Mouse (Mus musculus) kidney, adult 9 months (tissue): ENCODE results near the gene AW551984.

Experiments used
- DNase-seq: peaks from one replicate; pipeline ENCODE4 v3.0.0; 2022

Gene AW551984

GRCm38 (mm10) chr9:39603999-39604453, at the start of gene AW551984:
AW551984 (minus strand) TSS chr9:39604403.
- DNase-seq = no peak

- DNase-seq = no peak
Measured at GRCm38 (mm10) chr9:39647382-39647781, 43.2 kb upstream of the AW551984 start.

- DNase-seq = no peak
Measured at GRCm38 (mm10) chr9:39644785-39645184, 40.6 kb upstream of the AW551984 start, which contains the start of gene Olfr961. Olfr961 (plus strand) TSS chr9:39645085.

- DNase-seq = no peak
Measured at GRCm38 (mm10) chr9:39633913-39634594, 29.9 kb upstream of the AW551984 start.

- DNase-seq = no peak
Measured at GRCm38 (mm10) chr9:39629069-39629468, 24.9 kb upstream of the AW551984 start.

GRCm38 (mm10) chr9:39624711-39625110, 20.5 kb upstream of the AW551984 start:
- DNase-seq = no peak

DNA sequence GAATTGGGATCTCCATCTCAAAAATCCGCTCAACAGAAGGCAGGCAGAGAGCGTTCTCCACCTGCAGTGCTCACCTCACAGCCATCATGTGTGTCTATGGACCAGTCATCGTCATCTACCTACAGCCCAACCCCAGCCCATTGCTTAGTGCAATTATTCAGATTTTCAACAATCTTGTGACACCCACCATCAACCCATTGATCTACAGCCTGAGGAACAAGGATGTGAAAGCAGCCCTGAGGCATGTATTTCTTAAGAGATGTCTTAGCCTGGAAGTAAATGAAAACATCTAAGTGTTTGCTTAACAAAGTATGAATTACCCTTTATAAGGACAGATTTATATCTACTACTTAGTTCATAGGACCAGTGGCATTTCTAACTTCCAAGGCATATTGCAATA, 19.6 kb upstream of the AW551984 start:
- DNase-seq = no peak

DNA sequence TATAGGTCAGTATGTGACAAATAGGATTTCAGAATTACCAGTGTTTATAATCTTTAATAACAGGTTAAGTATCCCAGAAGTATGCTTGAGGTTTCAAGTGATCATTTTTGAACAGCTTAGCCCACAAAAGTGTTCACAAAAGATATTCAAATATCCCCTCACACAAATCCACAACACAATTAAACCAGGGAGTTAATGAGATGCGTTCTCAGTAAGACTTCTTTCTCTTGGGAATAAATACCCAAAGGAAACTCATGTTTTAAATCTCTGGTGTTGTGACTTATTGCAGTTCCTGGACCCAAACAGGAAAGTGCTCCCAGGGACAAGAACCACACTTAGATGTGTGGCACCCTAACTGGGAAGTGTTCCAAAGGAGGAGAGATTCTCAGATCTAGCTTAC, 16.9 kb upstream of the AW551984 start, which contains the start of gene Olfr960:
Gene Olfr960 (plus strand): TSS at position 301 of the 400 bp plus-strand sequence.
- DNase-seq = no peak

- DNase-seq = no peak
Measured at GRCm38 (mm10) chr9:39611953-39612352, 7.8 kb upstream of the AW551984 start.

DNA sequence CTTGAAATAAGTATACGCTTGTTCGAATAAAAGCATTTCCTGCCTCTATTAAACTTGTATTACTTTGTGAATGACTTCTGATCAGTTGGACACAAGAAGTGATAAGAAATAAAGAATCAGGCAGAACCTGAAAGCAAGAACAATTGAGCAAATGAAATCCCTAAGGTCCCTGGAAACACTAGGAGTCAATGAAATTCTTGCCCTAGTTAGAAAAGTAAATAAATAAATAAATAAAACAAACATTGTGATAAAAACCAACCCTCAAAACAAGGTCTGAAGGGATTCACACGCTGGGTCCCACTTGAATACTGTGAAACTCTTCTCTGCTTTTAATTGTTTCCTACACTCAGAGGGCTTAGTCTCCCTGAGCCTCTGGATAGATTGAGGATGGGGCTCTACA, 6.2 kb upstream of the AW551984 start, which contains the start of gene Olfr148:
Gene Olfr148 (plus strand): TSS at position 301 of the 400 bp plus-strand sequence.
- DNase-seq = no peak

- DNase-seq = no peak
Measured at GRCm38 (mm10) chr9:39608497-39608896, 4.3 kb upstream of the AW551984 start.

DNA sequence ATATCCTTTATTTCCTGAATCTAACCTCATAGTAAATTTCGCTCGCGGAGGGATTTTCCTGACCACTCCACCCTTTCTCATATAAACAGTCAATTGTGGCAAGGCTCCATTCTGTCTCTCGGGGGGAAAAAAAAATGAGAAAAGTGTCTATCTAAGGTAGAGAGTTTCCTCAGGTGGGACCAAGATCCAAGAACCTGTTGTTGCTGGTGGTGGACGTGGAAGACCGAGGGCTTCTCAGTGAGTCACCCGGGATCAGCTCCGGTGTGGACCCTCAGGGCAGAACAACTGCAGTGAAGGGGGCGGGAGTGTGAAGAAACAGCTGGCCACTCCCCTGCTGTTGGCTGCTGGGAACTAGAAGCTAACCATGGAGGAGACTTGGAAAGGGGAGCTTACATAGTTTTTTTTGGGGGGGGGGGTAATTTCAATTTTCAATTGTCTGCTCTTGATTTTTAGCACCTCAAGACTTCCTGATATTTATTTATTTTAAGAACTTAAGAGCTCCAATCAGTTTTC, 814 bp downstream of the AW551984 start:
- DNase-seq = no peak

GRCm38 (mm10) chr9:39602536-39603332, 1.5 kb downstream of the AW551984 start:
- no peak for DNase-seq

DNA sequence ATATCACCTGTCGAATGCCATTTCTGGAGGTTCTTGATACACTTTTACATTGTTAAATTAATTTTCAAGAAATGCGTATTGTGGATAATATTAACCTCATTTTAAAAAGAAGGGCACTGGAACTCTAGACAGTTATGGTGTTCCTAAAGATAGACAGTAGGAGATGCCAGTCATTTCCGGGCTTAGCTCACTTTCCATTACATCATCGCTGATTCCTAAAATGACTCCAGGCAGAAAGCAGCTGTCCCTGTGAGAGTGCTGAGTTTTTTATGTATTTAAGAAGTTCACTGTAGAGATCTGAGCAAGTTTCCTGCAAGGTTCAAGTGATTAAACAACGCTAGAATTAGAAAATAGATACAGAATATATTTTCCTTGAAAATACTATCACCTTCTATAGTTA, 27.2 kb downstream of the AW551984 start:
- no peak for DNase-seq

DNA sequence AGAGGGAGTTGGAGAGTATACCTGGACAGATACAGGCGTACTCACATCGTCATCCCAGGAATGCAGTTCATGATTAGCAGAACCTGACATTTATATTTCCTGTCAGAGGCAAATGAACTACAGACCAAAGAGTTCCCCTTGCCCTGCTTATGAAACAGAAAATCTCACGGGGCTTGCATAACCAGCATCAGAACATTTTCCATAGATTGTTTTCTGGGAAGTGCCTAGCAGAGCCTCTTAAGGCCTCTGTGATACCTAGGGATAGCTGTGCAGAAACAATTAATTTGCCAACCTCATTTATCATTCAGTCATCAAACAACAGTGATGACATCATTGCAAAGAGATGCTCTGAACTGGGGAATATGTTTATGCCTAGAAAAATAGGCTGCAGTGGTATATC, 28.7 kb downstream of the AW551984 start, which contains the start of gene Olfr959:
Gene Olfr959 (minus strand): TSS at position 101 of the 400 bp plus-strand sequence.
- DNase-seq = no peak

- DNase-seq = no peak
Measured at GRCm38 (mm10) chr9:39558349-39558647, 45.9 kb downstream of the AW551984 start.

GRCm38 (mm10) chr9:39557529-39558348, 46.5 kb downstream of the AW551984 start:
- no peak for DNase-seq

DNA sequence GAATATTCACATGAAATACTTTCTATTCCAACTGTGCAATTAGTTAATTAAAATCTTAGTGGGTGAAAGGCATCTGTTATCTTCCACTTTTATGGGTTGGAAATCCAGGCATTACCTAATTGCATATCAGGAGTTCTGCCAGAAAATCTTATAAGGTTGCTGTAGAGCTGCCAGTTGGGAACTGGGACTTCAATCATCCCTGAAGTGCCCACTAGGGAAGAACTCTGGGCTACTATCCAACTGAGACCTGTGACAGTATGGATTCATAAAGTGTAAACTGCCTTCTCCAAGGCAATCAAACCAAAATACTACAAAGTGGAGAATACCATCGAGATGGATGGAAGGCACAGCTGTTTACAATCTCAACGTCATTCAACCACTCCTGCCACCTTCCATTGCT, 50.3 kb downstream of the AW551984 start, which contains the start of gene Olfr958:
Gene Olfr958 (minus strand): TSS at position 109 of the 400 bp plus-strand sequence.
- DNase-seq = no peak

GRCm38 (mm10) chr9:39550806-39551205, 53.4 kb downstream of the AW551984 start:
- DNase-seq = no peak
